Mouse (Mus musculus) stomach, postnatal 0 days (tissue): ENCODE data around the gene Zkscan17. TPM values are rescaled to one million over a fixed set of nuclear protein-coding genes. Genes with fewer than 3 reads are reported as not detected.
A peak's percentile ranks its signal among the peaks of the same experiment; 100 is the strongest.

Source experiments
- ATAC-seq: fragments of 200-750 bp; cut with Nextera tagmentation; 2 replicates; pipeline ENCODE4 v1.8.0; 2017; ENCODE audit not compliant: low FRiP score, low TSS enrichment
- DNase-seq: peaks from one replicate; pipeline ENCODE4 v3.0.0-alpha.2; 2016; ENCODE audit warnings: low spot score
- H3K27ac ChIP-seq: fragments of 300-500 bp; sonication (generic); replicated peaks from 2 replicates; pipeline ENCODE4 v1.5.1; 2014; ENCODE audit warnings: mild to moderate bottlenecking, control low read depth
- H3K27me3 ChIP-seq: fragments of 300-500 bp; sonication (generic); 2 replicates; pipeline ENCODE4 v1.6.1; 2014; ENCODE audit warnings: low read length; ENCODE audit not compliant: control insufficient read depth, insufficient read depth
- H3K36me3 ChIP-seq: fragments of 300-500 bp; sonication (generic); 2 replicates; pipeline ENCODE4 v1.6.1; 2014; ENCODE audit warnings: low read length, mixed read lengths; ENCODE audit not compliant: control insufficient read depth, insufficient read depth
- H3K4me1 ChIP-seq: fragments of 300-500 bp; sonication (generic); replicated peaks from 2 replicates; pipeline ENCODE4 v1.6.1; 2014; ENCODE audit warnings: antibody characterized with exemption; ENCODE audit not compliant: control insufficient read depth, insufficient read depth
- H3K4me2 ChIP-seq: fragments of 300-500 bp; sonication (generic); replicated peaks from 2 replicates; pipeline ENCODE4 v1.6.1; 2014; ENCODE audit warnings: low read depth, mild to moderate bottlenecking, control low read depth, moderate library complexity
- H3K4me3 ChIP-seq: fragments of 300-500 bp; sonication (generic); 2 replicates; pipeline ENCODE4 v1.5.1; 2014; ENCODE audit warnings: low read depth, low read length, control low read depth
- H3K9ac ChIP-seq: fragments of 300-500 bp; sonication (generic); 2 replicates; pipeline ENCODE4 v1.6.1; 2014; ENCODE audit warnings: mild to moderate bottlenecking, low read length, control low read depth, mixed read lengths
- H3K9me3 ChIP-seq: fragments of 300-500 bp; sonication (generic); 2 replicates; pipeline ENCODE4 v1.6.1; 2016; ENCODE audit warnings: low read length; ENCODE audit not compliant: control insufficient read depth
- CTCF ChIP-seq: IDR thresholded peaks from 2 replicates; pipeline ENCODE4 v1.5.1; 2016; ENCODE audit warnings: antibody characterized with exemption, low read depth, mild to moderate bottlenecking, moderate library complexity
- EP300 ChIP-seq: optimal IDR thresholded peaks from 2 replicates; pipeline ENCODE3; 2016; ENCODE audit warnings: antibody characterized with exemption
- WGBS: fragments of 180-500 bp; shearing (Covaris S2); extraction: QIAGEN DNeasy Blood & Tissue Kit; methylation state at CpG from one replicate; pipeline ENCODE4 v1.1.7; 2014; 5-methylcytosine and 5-hydroxymethylcytosine counted together
- polyA plus RNA-seq: library from polyadenylated mRNA; unstranded; fragments of >200 nt; fragmentation: Nextera tagmentation; extraction: Ambion mirVana; gene quantifications from 2 replicates; pipeline ENCODE4 v1.2.1, GENCODE M21; 2015

The Zkscan17 gene
- polyA plus RNA-seq, 1 experiment from 2014 or later, result 6.9 TPM

GRCm38 (mm10) chr11:59530870-59531535 lies 4.5 kb upstream of the Zkscan17 start:
- Histone ChIP-seq H3K9ac (no peak overlapping the region), H3K27ac (no peak overlapping the region), H3K4me3 (no peak overlapping the region), H3K4me1 (no peaks in the 10 kb centered on the region), H3K27me3 (no peaks in the 10 kb centered on the region), H3K36me3 (no peaks in the 10 kb centered on the region), H3K9me3 (no peaks in the 10 kb centered on the region), H3K4me2 (no peak overlapping the region)
- no peak for ATAC-seq
- no peak for DNase-seq
- no peak for TF ChIP-seq CTCF
- no peak for TF ChIP-seq EP300
- WGBS, result 52% methylated on average over 6 of the region's 6 CpGs

GRCm38 (mm10) chr11:59530221-59530620 lies 3.7 kb upstream of the Zkscan17 start:
- no peaks in the 10 kb centered on the region for H3K27me3 ChIP-seq
- no peak for ATAC-seq
- WGBS, result 60% methylated on average over 5 of the region's 5 CpGs

GRCm38 (mm10) chr11:59525237-59525636 lies 1.3 kb downstream of the Zkscan17 start:
- no peak overlapping the region for H3K4me3 ChIP-seq
- H3K4me2 ChIP-seq, result no peak overlapping the region
- no peaks in the 10 kb centered on the region for H3K36me3 ChIP-seq
- H3K27me3 ChIP-seq, result no peaks in the 10 kb centered on the region
- DNase-seq, result peak; percentile 77
- peak; percentile 64; the same call in 1 of the 2 replicates for ATAC-seq
- no peaks in the 10 kb centered on the region for H3K4me1 ChIP-seq
- H3K27ac ChIP-seq, result no peak overlapping the region
- H3K9me3 ChIP-seq, result no peaks in the 10 kb centered on the region
- 9% methylated on average over 10 of the region's 10 CpGs for WGBS
- TF ChIP-seq EP300, result no peak
- TF ChIP-seq CTCF, result peak; percentile 96
- no peak overlapping the region for H3K9ac ChIP-seq

More at GRCm38 (mm10) chr11:59530221-59530620, 3.7 kb upstream of the Zkscan17 start:
- H3K4me3 ChIP-seq, result no peak overlapping the region
- H3K36me3 ChIP-seq, result no peaks in the 10 kb centered on the region
- no peak overlapping the region for H3K9ac ChIP-seq
- TF ChIP-seq CTCF, result no peak
- no peak for DNase-seq
- no peaks in the 10 kb centered on the region for H3K4me1 ChIP-seq
- no peak overlapping the region for H3K4me2 ChIP-seq
- no peaks in the 10 kb centered on the region for H3K9me3 ChIP-seq
- no peak overlapping the region for H3K27ac ChIP-seq

GRCm38 (mm10) chr11:59524150-59524549 lies 2.4 kb downstream of the Zkscan17 start:
- Histone ChIP-seq H3K36me3 (no peaks in the 10 kb centered on the region), H3K9me3 (no peaks in the 10 kb centered on the region), H3K27ac (no peak overlapping the region), H3K4me2 (no peak overlapping the region), H3K4me3 (no peak overlapping the region), H3K27me3 (no peaks in the 10 kb centered on the region), H3K9ac (no peak overlapping the region), H3K4me1 (no peaks in the 10 kb centered on the region)
- ATAC-seq (no peak), DNase-seq (no peak)
- 98% methylated on average over 2 of the region's 2 CpGs for WGBS
- TF ChIP-seq CTCF (peak; percentile 18; the same call in 1 of the 2 replicates), EP300 (no peak)

- H3K9me3 ChIP-seq, result no peaks in the 10 kb centered on the region
- no peak for ATAC-seq
- H3K27ac ChIP-seq, result peak overlapping the region; percentile 75
- H3K4me2 ChIP-seq, result no peak overlapping the region
- H3K4me1 ChIP-seq, result no peaks in the 10 kb centered on the region
- no peak for TF ChIP-seq EP300
- no peak for TF ChIP-seq CTCF
- 55% methylated on average over 6 of the region's 6 CpGs for WGBS
- no peak for DNase-seq
- H3K27me3 ChIP-seq, result no peaks in the 10 kb centered on the region
- H3K4me3 ChIP-seq, result no peak overlapping the region
- H3K9ac ChIP-seq, result no peak overlapping the region
- H3K36me3 ChIP-seq, result no peaks in the 10 kb centered on the region
Measured at GRCm38 (mm10) chr11:59519741-59520495, 6.6 kb downstream of the Zkscan17 start.

GRCm38 (mm10) chr11:59518226-59518625 lies 8.3 kb downstream of the Zkscan17 start:
- Histone ChIP-seq H3K9ac (no peak overlapping the region), H3K27ac (no peak overlapping the region), H3K36me3 (no peaks in the 10 kb centered on the region), H3K4me1 (no peaks in the 10 kb centered on the region), H3K9me3 (no peaks in the 10 kb centered on the region), H3K27me3 (no peaks in the 10 kb centered on the region), H3K4me3 (no peak overlapping the region), H3K4me2 (no peak overlapping the region)
- 51% methylated on average over 10 of the region's 10 CpGs for WGBS
- TF ChIP-seq EP300, result no peak
- no peak for TF ChIP-seq CTCF
- peak; percentile 62 for ATAC-seq
- peak; percentile 45 for DNase-seq
